Mouse (Mus musculus): ENCODE measurements around the gene Apol8.
"Not testable (repeated sequence)": the region's sequence is repeated elsewhere in the genome, so short reads cannot be mapped to it uniquely, and the experiment has no call there.

The Apol8 gene

DNA sequence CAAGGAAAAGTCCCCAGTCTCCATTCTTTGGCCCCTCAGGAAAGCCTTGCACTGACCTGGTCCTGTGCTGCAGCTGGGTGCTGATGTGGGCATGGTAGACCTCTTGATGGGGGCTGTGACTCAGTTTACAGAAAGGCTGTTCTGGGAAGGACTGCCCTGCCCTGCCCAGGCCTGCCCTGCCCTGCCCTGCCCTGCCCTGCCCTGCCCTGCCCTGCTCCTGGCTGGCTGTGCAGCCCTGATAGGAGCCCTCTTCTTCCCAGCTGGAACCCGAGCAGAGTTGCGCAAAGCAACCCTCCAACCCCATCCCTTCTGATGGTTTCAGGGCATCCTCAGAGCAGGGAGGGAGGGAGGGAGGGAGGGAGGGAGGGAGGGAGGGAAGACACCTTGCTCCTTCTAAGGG, 1.7 kb downstream of the Apol8 start:
- DNase-seq (ENCODE audit: low spot score in 2 of 2): no peak

DNA sequence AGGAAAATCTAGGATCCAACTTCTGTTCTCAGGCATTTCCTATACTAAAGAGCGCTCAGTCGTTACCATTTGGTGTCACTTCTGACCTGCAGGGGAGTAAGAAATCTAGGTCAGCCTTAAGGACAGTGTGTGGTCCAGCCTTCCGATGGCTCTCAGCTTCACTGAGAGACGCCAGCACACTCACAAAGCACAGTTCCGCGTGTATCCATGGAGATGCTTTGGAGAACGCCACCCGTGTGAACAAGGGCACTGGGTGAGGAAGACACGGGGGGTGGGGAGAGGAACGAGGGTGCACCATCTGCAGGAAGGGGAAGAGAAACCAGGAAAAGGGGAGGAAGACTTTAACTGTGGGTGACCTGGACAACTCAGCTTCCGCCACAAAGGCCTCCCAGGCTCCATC, 4.4 kb downstream of the Apol8 start:
- no peak for DNase-seq (ENCODE audit: low spot score in 2 of 2)

- no peak for DNase-seq (ENCODE audit: low spot score in 2 of 2)
Observed at GRCm38 (mm10) chr15:77750461-77750860, 6.3 kb downstream of the Apol8 start.

DNA sequence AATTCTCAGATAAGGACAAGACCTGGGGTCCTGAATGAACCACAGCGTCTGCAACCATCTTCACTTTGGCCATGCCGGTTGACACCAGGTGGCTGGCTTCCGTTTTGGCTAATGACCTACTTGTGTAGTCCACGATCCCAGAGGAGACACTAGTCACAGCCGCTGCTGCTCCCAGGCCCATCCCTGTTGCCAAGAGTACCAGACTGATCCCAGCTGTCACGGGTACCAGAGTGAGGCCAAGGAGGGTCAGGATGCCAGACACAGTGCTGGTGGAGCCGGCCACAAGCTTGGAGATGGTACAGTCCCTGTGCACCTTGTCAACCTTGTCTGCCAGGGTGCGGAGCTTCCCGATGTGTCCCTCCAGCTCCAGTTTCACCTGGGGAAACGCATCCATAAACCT, 7.1 kb downstream of the Apol8 start:
- DNase-seq (ENCODE audit: low spot score in 2 of 2): no peak

GRCm38 (mm10) chr15:77748414-77748813, 8.4 kb downstream of the Apol8 start:
- DNase-seq (ENCODE audit: low spot score in 2 of 2): no peak

DNA sequence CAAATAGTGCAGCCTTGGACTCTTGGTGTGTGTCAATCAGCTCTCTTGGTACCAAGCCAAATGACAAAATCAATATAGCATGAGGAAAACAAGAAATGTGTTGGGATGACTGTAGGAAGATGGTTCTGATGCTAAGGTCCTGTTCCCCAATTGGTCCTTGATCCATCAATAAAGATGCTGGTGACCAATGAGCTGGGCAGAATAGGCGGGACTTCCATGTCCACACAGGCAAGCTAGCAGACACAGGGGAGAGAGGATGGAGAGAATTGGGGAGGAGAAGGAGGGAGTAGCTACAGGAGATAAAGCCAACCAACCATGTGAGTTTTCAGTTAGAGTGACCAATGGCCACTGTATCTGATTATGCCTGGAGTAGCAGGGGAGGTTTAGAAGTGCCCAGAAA, 10.5 kb downstream of the Apol8 start:
- DNase-seq (ENCODE audit: low spot score in 2 of 2): no peak

- no peak for DNase-seq (ENCODE audit: low spot score in 2 of 2)
Observed at GRCm38 (mm10) chr15:77745081-77745480, 11.7 kb downstream of the Apol8 start.

GRCm38 (mm10) chr15:77744632-77745031, 12.2 kb downstream of the Apol8 start:
- DNase-seq (ENCODE audit: low spot score in 2 of 2): no peak

GRCm38 (mm10) chr15:77741556-77741955, 15.2 kb downstream of the Apol8 start:
- not testable (repeated sequence) for DNase-seq (ENCODE audit: low spot score in 2 of 2)

DNA sequence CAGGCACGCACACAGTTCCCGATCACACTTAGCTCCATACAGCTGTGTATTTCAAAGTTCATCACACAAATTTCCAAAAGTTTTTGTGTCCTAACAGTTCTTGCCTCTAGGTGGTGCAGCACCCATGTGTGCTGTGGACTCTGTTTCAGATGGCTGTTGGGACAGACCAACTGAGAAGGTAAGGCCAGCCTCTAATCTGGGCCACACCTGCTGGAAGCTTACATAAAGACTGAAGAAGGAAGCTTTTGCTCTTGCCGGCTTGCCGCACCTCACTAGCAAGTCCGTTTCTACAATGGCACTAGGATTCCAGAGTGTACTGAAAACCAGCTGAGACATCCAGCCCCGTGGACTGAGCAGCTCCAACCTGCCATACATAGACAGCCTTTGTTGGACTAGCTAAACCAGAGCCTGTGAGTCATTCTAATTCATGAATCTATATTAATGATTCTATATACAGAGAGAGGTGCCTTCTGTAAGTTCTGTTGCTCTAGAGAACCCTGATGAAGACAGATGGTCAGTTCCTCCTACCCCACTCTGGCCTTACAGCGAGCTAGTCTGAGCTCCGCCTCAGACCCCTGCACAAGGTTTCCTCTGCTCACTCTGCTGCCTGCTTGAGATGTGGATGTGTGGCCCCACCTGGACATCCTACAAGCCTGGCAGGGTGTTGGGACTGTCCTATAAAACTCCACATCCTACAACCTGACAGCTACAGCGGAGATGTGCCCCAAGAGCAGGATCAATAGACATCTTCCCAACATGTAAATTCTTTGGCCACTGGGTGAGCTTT, 16.1 kb downstream of the Apol8 start:
- DNase-seq (ENCODE audit: low spot score in 2 of 2): no peak

- not testable (repeated sequence) for DNase-seq (ENCODE audit: low spot score in 2 of 2)
Observed at GRCm38 (mm10) chr15:77733903-77734302, 22.9 kb downstream of the Apol8 start.

DNA sequence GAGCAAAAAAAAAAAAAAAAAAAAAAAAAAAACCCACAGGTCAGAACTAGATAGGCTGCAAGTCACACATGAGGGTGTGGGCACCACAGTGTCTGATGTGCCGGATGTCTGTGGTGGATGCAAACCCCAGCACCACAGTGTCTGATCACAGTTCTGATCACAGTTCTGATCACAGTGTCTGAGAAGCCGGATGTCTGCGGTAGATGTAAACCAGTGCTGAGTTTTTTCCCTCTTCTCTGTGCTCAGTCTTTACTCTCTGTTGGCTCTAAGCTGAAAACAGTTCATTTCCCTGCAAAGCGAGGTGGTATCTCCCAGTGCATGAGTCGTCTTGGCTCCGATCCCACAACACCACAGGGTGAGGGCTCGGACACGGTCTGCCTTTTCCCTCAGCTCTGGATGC, 23.4 kb downstream of the Apol8 start:
- not testable (repeated sequence) for DNase-seq (ENCODE audit: low spot score in 2 of 2)

GRCm38 (mm10) chr15:77732851-77733250, 24.0 kb downstream of the Apol8 start:
- DNase-seq (ENCODE audit: low spot score in 2 of 2): not testable (repeated sequence)

- no peak for DNase-seq (ENCODE audit: low spot score in 2 of 2)
Observed at GRCm38 (mm10) chr15:77731605-77732004, 25.2 kb downstream of the Apol8 start.

DNA sequence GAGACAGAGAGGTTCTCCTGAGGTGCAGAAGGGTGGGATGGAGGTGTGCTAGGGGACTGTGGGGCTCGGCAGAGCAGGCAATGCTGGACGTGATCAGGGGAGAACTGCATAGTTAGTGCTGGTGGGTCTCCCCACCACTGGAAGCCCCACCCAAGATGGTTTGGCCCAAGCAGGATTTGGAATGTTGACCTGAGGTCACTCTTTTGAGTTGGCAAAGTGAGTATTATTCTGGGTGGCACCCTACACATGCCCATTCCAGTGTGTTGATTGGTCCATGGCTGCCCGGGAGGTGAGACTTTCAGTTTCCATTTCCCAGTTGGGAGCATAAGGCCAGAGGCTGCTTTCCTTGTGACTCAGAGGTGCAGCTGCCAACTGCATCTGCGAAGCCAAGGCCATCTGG, 28.1 kb downstream of the Apol8 start, which contains the start of gene Apol9b:
Gene Apol9b, plus strand, starts transcription at position 301 of the 400 bp plus-strand sequence.
- not testable (repeated sequence) for DNase-seq (ENCODE audit: low spot score in 2 of 2)

- not testable (repeated sequence) for DNase-seq (ENCODE audit: low spot score in 2 of 2)
Observed at GRCm38 (mm10) chr15:77727745-77728144, 29.1 kb downstream of the Apol8 start.

DNA sequence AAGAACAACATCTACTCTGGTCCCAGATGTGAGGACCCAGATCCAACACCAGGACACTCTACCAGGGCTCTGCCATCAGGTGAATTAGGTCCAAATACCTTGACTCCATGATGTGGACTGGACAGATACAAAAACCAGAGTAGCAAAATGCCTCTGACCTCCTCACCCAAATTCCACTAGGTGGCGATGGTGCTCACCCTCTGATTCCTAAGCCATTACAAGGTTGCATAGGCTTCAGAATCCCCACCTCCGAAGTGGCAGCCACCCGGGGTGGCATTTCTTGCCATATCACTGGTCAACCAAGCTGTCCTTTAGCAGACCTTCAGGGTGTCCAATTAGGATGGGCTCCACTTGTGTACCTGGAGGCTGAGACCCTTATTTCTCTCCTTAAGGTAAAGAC, 29.7 kb downstream of the Apol8 start:
- DNase-seq (ENCODE audit: low spot score in 2 of 2): not testable (repeated sequence)

DNA sequence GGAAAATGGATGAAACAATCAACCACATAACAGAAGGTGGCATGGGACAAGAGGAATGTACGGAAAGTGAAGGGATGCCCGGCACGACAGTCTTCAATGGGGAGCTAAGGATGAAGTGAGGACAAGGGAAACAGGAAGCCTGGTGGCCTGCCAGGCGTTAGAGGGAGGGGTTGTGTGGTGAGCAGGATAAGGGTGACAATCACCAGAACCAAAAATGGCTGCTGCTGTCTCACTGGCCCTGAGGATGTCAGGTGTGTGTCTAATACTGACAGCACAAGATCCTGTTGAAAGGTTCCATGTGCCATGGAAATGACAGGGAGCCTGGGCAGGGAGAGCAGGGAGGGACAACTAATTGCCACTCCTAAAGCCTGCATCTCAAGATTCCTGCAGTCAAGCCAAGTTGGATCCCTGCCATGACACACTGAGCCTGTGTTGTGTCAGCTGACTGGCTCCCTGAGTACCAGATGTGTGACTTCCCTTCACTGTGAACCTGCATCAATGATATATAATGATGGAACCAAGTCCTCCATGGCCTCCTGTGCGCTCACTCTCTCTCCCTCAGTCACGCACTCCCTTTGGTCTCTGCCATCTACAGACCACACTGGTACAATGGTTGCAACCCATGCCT, 31.3 kb downstream of the Apol8 start:
- not testable (repeated sequence) for DNase-seq (ENCODE audit: low spot score in 2 of 2)

DNA sequence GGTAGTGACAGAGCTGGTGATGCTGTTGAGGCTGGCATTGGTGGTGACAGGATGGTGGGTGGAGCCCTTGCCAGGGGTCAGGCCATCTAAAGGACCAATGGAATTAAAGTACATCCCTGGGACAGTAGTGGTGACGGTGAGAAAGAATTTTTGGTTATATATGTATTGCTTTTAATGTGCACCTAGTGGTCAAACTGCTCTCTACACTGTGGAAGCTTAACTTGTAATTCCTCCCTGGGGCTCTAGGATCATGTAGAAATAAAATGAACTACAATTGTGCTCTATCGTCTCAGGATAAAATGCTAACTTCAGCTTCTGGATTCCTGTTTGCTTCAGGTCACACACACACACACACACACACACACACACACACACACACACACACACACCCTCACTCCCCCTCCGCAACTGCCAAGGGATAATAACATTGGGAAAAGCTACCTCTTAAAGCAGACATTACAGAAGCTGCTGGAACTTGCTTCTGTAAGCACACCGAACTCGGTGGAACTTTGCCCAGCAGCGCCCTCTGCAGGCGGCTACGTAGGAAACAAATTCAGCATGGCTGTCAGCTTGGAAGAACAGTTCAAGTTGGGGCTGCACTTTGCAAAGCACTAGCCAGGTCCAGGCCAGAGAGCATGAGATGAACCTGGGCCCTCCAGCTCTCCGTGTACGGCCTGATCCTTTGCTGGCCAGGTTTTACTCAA, 32.4 kb downstream of the Apol8 start:
- DNase-seq (ENCODE audit: low spot score in 2 of 2): not testable (repeated sequence)

- not testable (repeated sequence) for DNase-seq (ENCODE audit: low spot score in 2 of 2)
Observed at GRCm38 (mm10) chr15:77721509-77721908, 35.3 kb downstream of the Apol8 start.

DNA sequence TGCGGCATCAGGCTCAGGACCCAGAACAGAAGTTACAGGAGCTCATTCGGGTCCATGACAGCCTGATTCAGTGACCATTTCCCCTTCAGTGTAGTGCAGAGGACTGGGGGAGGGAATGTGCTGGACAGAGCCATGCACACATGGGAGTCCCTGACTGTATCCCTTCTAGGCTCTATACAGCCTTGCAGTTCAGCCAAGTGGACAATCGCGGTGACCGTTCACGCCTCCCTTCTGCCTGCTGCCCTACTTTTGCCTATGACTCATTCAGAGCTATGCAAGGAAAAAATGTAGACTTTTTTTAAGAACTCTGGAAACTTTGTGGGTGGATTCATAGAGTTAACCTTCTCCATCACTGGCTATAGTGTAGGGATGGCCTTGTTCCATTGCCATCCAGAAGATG, 38.6 kb downstream of the Apol8 start:
- DNase-seq (ENCODE audit: low spot score in 2 of 2): not testable (repeated sequence)

DNA sequence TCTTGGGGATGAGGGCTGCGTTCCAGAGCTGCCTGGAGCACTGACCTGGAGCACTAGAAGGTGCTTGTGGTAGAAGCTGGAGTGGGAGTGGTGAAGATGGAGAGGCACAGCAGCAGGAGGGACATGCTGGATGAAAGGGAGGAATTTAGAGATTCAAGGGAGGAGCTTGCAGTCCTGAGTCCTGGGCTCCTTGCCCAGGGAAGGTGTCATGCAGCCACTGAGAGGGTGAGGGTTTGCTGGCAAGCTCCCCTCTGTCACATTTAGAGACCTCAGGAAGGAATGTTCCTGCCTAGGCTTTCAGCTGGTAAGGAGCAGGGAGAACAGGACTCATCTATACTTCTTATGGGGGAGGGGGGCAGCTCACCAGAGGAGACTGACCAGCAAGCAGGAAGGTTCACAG, 47.9 kb downstream of the Apol8 start:
- not testable (repeated sequence) for DNase-seq (ENCODE audit: low spot score in 2 of 2)
